Mouse (Mus musculus) embryonic fibroblast, embryonic 13.5 days (primary cell): ENCODE data around the gene Mybpc2.

Source experiments
- CTCF ChIP-seq: IDR thresholded peaks from 2 replicates; pipeline ENCODE4 v1.5.1; 2011; ENCODE audit warnings: mild to moderate bottlenecking, control low read depth, low read length, moderate library complexity, borderline replicate concordance; ENCODE audit not compliant: insufficient read depth
- POLR2A ChIP-seq: IDR thresholded peaks from 2 replicates; pipeline ENCODE4 v1.6.1; 2011; ENCODE audit warnings: low read depth, mild to moderate bottlenecking, control low read depth, low read length, moderate library complexity

- no peak for TF ChIP-seq POLR2A
- TF ChIP-seq CTCF, result no peak
Observed at GRCm38 (mm10) chr7:44453256-44453655, 71.2 kb downstream of the Mybpc2 start.
